Mouse (Mus musculus) myocyte (in vitro differentiated cells): Measurements from ENCODE around the gene Aqp1.

Experiments
- CEBPB ChIP-seq: IDR thresholded peaks from 2 replicates; pipeline ENCODE4 v1.6.1; 2011; ENCODE audit warnings: mild to moderate bottlenecking, moderate library complexity; ENCODE audit not compliant: poor library complexity, insufficient read depth, severe bottlenecking
- E2F4 ChIP-seq: IDR thresholded peaks from one replicate; pipeline ENCODE4 v1.6.1; 2011; ENCODE audit warnings: mild to moderate bottlenecking, control low read depth, moderate library complexity; ENCODE audit not compliant: insufficient read depth
- MAX ChIP-seq: IDR thresholded peaks from one replicate; pipeline ENCODE4 v1.6.1; 2011; ENCODE audit warnings: low read depth, mild to moderate bottlenecking, control low read depth
- MYOD1 ChIP-seq, 3 experiments: IDR thresholded peaks; one replicate each; pipeline ENCODE4 v1.6.1; 2011; ENCODE audit warnings: control low read depth in 2 of 3, low read depth in 2 of 3, mild to moderate bottlenecking in 2 of 3, moderate library complexity in 1 of 3; ENCODE audit not compliant: insufficient read length in 2 of 3, control insufficient read depth in 1 of 3
- MYOG ChIP-seq, 3 experiments: IDR thresholded peaks; one replicate each; pipeline ENCODE4 v1.6.1; 2011; ENCODE audit warnings: control low read depth in 2 of 3, low read depth in 2 of 3, mild to moderate bottlenecking in 2 of 3; ENCODE audit not compliant: insufficient read length in 2 of 3, control insufficient read depth in 1 of 3, insufficient read depth in 1 of 3
- POLR2A ChIP-seq: IDR thresholded peaks from one replicate; pipeline ENCODE4 v1.6.1; 2011; ENCODE audit warnings: low read depth, mild to moderate bottlenecking, control low read depth, moderate library complexity; ENCODE audit not compliant: insufficient read length
- POLR2AphosphoS2 ChIP-seq: IDR thresholded peaks from one replicate; pipeline ENCODE4 v1.6.1; 2011; ENCODE audit warnings: low read depth, control low read depth; ENCODE audit not compliant: insufficient read length
- TCF12 ChIP-seq: IDR thresholded peaks from one replicate; pipeline ENCODE4 v1.6.1; 2011; ENCODE audit warnings: mild to moderate bottlenecking, control low read depth; ENCODE audit not compliant: poor library complexity, insufficient read depth, severe bottlenecking
- TCF3 ChIP-seq: IDR thresholded peaks from one replicate; pipeline ENCODE4 v1.6.1; 2011; ENCODE audit warnings: low read depth, control low read depth; ENCODE audit not compliant: insufficient read length
- USF1 ChIP-seq: IDR thresholded peaks from one replicate; pipeline ENCODE4 v1.6.1; 2011; ENCODE audit warnings: low read depth, mild to moderate bottlenecking, control low read depth, moderate library complexity

DNA sequence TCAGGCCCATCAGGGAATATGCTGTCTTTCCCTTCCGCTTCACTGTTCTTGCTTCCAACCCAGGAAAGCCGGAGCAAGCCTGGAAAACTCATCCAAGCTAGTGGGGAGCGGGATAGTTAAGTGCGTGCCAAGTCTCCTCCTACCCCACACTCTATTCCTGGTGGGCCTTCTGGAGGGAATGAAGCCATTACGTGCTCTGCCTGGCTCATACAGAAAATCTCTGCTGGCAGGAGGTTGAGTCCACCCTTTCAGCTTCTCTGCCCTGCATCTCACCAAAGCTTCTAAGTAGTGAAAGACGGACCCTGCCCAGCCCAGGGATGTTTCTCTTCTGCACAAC, 3.5 kb upstream of the Aqp1 start:
- TF ChIP-seq MYOG (IDR thresholded peaks at IDR 0.05; ENCODE audit: control insufficient read depth in 1 of 3, insufficient read depth in 1 of 3, insufficient read length in 2 of 3, low read depth in 2 of 3), result no peak
- no peak for TF ChIP-seq POLR2A
- TF ChIP-seq E2F4, result no peak
- TF ChIP-seq CEBPB, result no peak
- TF ChIP-seq TCF12, result no peak
- TF ChIP-seq USF1, result no peak
- TF ChIP-seq POLR2AphosphoS2, result no peak
- no peak for TF ChIP-seq TCF3
- no peak for TF ChIP-seq MAX
- TF ChIP-seq MYOD1 (IDR thresholded peaks at IDR 0.05; ENCODE audit: control insufficient read depth in 1 of 3, insufficient read length in 2 of 3, low read depth in 2 of 3), result no peak
